Mouse (Mus musculus): ENCODE results near the gene Agk. TPM values are rescaled to one million over a fixed set of nuclear protein-coding genes. Genes with fewer than 3 reads are reported as not detected.

Agk gene
- total RNA-seq, 2 experiments from 2014 or later: 5.4 to 8.2 TPM

DNA sequence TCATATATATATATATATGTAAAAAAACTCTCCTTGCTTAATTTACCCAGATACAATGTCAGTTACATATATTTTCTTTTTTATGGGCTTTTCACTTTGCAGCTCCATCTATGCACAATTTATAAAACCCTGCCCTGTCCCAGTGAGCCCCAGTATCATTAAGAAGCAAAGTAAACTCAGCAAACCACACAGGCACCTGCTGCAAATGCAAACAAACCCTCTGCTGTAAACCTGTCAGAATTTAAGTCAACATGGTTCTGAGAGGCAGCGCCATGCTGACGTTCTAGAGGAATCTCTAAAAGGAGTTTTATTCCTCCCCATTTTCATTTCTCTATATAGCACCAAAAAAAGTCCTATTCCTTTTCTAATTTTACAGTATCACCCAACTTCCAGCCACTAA is 77.1 kb downstream of the Agk start:
- intact Hi-C loops (cut with DNase I): no loop called here
- DNase-seq: no peak

DNA sequence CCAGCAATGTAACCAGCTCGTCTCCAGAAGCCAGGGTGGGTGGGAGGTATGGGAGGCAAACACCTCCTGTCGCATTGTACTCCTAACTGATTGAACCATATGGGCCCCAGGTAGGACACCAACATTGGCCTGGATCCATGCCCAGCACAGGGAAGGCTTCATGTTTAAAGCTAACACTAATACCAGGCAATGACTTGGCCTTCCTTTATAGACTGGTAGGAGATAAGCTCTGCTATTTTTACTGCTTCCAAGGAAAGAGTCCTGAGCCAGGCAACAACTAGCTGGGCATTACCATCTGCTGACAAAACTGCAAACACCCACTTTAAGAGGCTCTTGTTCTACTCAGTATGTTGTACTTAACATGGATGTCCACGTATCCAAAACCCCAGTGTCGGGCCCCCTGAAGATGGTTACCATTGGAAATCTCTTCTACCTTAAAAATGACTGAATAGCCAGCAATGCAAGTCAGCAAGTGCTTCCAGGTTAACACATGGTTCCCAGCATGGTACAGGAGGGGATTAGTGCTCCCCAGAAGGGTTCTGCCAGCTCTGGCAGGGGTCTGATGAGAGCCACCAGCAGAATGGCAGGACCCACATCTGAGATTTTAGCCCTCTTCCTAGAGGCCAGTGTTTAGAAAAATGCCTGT is 78.8 kb downstream of the Agk start:
- no peak for DNase-seq
- intact Hi-C loops (cut with DNase I): no loop called here

DNA sequence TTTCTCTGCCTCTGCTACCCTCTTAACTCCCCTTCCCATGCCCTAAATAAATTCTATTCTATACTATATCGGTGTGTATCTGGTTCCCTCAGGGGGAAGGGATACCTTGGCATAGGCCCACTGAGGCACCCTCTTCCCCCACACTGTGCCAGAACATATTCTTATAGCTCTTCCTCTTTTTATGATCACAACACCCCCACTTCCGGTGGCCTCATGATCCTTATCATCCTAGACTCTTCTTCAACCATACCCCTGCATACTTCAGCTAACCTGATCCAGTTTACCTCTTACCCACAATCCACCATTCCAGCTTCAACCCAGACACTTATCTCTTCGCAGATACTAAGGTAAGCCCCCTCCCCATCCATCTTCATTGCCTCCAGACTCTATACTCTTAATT is 86.1 kb downstream of the Agk start:
- no peak for DNase-seq
- intact Hi-C loops (cut with DNase I): no loop called here

DNA sequence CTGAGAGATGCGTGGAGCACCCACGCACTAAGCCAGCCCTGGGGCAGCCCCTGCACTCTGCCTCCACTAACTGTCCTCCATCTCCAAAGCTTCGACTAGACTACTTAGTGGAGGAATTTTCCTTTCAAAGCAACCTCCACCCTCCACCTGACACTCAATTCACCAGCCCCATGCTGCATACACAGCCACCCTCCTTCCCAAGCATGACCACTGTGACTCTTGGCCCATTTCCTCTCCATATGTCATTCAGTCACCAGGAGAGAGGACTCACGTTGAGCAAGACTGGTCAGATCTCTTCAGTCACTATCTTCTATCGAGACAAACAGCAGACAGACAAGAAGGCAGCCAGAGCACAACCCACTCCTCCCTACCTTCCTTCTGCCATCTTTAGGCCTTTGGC is 88.1 kb downstream of the Agk start:
- DNase-seq: no peak
- intact Hi-C loops (cut with DNase I): no loop called here

DNA sequence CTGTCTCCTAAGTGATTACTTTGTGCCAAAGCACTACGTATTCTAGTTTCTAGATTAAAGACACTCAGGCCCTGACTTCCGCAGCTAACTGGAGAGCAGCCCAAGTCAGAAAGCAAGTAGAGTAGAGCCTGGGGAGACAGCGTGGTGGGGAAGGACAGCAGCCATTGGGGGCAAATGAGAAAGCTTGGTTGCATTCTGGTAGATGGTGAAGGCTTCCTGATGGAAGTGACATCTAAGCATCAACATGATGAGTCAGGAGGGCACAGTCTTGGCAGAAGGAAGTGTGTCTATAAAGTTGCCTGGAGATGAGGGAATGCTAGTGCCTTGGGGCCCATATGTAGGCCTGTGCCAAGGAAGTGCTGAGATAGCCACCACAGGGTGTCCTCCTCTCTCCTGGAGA is 88.6 kb downstream of the Agk start:
- DNase-seq: no peak
- intact Hi-C loops (cut with DNase I): no loop called here

DNA sequence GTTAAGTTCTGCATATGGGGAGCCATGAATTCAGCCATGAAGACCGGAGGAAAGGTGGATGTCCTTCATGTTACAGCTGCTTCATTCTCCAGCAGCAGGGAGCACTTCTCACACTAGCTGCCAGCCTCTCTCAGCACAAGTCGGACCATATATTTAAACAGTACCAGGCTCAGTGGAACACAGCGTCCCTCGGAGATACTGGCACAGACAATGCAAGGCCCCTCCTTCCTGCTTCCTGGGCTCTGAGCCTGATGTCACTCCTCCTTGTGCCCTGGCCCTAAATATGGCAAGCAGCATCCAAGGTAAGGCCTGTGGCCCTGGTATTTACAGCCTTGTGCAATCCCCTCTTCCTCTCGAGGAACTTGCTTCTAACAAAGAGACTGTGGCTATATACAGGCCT is 90.8 kb downstream of the Agk start:
- no peak for DNase-seq
- intact Hi-C loops (cut with DNase I): no loop called here

DNA sequence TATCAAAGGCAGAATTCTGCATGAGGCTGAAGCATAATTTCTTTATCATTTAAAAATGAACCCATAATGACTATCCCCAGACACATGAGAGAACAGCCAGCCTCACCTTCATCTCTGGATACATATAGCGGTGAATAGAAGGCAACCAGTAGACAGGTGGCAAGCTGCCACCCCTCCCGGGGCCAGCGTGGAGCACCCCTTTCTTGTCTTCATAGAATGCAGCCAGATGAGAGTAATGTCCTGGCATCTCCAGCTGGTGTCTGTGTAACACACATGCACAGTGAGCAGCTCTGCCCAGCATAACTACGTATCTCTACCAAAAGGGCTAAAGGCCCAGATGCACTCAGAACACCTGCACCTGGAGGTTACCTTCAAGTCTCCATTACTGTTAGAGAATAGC is 93.4 kb downstream of the Agk start:
- DNase-seq: no peak
- intact Hi-C loops (cut with DNase I): no loop called here

DNA sequence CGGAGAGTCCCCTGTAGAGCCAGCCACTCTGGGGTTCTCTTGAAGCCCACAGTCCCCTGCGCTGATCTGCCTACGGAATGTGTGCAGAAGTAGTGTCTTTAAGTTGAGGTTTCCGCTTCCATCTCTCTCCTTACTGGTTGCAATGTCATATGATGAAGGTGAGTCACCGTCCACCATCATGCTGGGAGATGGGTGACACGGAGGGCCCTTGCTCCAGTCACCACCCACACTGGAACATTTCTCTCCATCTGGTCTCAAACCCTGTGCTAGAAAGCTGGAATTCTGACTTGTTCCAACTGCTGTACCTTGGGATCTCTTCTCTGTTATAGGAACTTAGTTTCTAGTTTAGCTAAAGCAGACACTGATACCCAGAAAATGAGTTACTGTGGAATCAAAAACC is 96.1 kb downstream of the Agk start:
- intact Hi-C loops (cut with DNase I): no loop called here
- DNase-seq: no peak

DNA sequence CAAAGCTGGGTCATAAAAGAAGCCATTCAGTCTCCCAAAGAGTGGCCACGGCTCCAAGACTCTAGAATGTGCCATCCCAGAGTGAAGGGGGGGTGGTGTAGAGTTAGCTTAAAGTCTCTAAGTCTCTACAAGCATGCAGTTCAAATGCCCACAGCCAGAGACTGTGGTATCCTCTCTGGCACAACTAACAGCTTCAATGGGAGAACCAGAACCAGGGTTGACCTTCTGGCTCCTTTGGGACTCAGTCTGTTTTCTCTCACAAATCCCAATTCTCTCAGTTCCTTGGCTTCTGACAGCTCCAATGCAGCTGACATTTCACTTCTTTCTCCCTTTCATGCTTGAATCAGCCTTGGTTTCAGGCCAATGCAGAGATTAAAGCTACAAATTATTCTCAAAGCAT is 98.0 kb downstream of the Agk start:
- intact Hi-C loops (cut with DNase I): no loop called here
- DNase-seq: no peak

DNA sequence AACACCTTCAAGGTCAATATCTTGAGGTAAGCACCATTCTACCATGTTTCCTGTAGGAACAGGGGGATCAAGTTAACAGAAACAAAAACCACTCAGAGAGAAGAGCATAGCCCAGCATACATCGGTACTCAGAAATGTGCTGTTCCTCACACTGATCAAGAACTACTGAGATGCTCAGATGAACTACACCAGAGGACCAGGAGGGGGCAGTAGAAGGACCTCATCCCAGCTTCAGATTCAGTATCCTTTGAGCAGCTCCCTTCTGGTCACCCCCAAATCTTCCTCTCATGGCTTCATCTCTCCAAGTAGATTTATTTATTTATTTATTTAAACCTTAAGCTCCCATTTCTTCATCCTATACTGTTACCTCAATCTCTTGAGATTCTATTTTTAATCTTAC is 98.8 kb downstream of the Agk start:
- intact Hi-C loops (cut with DNase I): no loop called here
- no peak for DNase-seq

DNA sequence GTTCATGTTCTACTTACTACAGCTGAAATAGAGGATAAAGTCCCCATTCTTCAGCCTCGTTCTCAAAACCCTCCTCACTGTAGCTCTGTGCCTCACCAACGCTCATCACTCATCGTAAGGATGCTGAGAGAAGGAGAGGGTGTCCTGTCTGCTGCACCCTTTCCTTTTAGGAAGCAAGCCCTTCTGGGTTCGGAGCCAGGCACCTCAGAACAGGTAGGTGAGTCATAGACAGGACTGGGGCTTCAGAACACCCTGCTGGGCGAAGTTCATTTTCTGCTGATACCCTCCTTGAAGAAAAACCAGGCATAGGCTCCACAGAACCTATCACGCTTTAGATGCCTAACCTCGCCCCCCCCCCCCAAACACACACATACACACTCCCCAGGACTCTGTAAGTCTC is 102.5 kb downstream of the Agk start:
- intact Hi-C loops (cut with DNase I): no loop called here
- no peak for DNase-seq

DNA sequence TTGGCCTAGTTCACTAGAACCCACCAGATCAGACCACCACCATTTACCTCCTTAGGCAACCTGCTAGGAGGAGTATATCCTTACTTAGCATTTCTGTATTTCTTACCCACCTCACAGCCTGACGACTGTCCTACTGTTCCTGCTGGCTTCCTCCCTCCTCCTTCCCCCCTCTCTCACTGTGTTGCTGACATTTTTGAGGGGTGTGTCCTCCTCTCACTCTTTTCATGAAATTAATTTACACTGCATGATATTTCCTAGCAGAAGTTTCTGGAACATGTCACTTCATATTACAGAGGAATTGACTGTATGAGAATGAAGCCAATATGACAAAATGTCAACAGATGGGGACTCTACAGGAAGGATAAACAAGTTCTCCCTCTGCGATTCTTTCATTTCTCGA is 103.7 kb downstream of the Agk start:
- DNase-seq: no peak
- intact Hi-C loops (cut with DNase I): no loop called here

DNA sequence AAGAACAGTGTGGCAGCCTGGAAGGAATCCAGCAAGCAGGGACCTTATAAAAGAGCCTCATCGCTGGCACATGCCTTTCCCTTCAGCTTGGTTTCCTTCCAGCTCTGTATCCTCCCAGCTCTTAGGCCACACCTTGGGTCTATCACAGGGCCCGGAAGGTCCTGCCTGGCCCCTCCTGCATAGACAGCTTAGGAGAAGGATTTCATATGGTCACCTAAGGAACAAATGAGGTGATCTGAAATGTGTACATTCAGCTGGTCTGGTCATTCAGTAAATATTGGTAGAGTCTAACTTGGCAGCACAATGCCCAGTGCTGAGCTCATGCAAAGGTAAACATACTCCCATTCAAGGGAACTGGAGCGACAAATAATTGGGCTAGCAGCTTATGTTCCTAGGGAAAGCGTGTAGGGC is 104.6 kb downstream of the Agk start:
- intact Hi-C loops (cut with DNase I): no loop called here
- no peak for DNase-seq

DNA sequence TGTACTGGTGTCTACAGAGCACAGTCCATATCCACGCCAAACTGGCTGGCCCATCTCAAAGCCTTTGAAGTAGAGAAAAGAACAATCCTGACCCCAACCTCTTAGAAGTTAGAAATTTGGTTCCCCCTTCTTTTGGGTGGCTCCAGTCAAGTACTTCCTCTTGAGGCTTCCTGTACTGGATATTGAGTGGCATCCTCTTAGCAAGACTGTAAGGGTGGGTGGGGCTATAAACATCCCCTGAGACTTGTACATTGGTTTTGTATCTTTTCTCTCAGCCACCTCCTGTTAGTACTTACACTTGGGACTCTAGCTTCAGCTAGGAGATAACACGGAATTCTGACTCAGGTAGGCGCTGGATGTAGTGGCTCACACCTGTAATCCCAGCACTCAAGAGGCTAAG is 105.3 kb downstream of the Agk start:
- no peak for DNase-seq
- intact Hi-C loops (cut with DNase I): no loop called here

DNA sequence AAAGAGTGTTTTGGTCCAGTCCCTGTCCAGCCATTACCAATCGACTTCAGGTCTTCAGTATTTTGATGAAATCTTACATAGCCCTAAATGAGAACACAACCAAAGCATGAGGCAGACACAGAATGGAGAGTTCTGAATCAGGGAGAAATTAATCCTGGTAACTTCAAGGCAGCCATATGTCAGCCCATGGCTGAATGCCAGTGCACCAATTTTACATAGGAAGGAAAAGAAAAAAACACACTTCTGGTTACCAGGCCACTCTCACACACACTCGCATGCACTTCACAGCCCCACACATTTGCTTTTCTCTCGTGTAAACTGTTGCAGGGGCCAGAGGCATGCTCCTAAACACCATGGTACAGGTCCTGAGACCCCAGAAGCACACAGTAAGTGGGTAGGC is 105.9 kb downstream of the Agk start:
- intact Hi-C loops (cut with DNase I): no loop called here

DNA sequence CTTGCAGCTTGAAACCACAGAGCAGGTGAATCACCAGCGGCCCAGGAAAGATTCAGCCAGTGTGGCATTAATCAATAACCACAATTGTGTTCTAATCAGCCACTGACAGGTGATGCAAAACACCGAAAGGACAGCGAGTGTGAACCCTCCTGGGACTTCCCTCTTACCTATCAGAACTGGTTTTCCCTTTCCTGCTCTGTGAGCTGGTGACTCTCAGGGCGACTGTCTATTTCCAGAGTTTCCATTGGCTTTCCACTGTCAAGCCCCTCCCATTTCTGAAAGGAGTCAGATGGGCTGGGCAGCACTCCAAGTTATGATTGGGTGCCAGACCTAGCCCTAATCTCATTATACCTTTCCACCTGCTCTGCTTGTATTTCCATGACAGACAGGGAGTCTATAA is 106.4 kb downstream of the Agk start:
- intact Hi-C loops (cut with DNase I): no loop called here
- DNase-seq: no peak

More for the DNA sequence above, 105.9 kb downstream of the Agk start:
- DNase-seq: no peak

DNA sequence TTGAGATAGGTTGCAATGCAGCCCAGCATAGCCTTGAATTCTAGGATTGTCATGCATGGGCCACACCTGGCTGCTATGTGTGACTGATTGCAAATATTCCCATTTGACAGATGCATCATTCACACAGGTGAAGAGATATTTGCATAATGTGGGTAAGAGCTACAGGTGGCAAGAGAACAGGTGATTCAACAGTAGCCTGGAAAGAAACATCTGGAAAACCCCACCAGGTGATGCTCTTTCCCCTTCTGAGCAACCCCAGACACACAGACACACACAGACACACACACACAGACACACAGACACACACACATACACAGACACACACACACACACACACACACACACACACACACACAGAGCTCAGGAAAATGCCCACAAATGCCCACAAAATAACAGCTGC is 106.8 kb downstream of the Agk start:
- intact Hi-C loops (cut with DNase I): no loop called here

DNA sequence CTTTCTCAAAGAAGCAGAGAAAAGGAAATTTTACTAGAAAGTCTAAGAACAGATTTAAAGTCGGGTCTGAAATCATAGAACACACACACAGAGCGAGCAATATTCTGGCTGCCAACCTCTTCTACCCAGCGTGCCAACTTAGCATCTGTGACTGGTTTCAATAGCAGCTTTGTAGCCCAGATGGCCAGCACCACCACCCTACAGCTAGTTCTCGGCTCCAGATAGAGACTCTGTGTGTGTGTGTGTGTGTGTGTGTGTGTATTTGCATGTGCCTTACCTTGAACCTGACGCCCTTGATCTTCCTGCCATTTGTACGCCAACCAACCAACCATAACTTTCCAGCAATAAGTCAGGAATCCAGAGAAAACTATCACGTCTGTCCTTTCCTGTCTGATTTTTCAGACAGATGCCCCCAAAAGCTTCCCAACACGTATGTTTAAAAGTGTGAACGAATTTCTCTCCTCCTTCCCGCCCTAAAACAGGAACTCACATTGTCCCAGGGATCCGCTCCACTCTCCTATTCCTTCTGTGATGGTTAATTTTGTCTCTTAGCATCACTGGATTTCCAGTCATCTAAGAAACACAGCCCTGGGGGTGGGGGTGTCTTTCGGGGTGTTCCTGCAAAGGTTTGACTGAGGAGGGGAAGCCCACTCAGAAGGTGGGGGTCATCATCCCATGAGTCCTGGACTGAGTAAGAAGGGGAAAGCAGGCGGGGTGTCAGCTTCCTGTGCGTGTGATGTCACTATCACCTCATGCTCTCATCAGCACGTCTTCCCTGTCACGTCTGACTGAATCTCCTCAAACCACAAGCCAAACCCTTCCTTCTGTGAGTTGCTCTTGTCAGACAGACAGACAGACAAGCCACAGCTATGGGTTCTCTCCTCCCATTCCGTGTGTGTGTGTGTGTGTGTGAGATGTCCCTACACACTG is 107.6 kb downstream of the Agk start:
- intact Hi-C loops (cut with DNase I): no loop called here
- no peak for DNase-seq

More for the DNA sequence above, 106.8 kb downstream of the Agk start:
- DNase-seq: no peak

DNA sequence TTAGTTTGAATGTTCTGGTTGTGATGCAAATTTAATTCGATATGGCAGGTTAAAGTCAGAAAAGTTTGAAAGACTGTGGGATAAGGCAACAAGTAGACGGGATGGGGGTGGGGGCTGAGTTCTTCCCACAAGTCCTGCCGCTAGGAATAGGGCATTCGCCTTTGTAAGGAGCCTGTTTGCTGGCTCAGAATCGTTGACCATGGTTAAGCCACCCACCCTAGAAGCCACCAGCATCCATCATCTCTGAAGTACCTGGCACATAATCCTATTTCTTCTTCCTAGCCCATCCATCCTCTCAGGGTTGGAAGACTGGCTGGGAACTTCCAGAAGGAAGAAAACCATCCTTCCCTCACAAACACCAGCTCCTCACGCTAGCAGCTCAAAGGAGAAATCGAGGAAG is 109.7 kb downstream of the Agk start:
- intact Hi-C loops (cut with DNase I): no loop called here
- no peak for DNase-seq

DNA sequence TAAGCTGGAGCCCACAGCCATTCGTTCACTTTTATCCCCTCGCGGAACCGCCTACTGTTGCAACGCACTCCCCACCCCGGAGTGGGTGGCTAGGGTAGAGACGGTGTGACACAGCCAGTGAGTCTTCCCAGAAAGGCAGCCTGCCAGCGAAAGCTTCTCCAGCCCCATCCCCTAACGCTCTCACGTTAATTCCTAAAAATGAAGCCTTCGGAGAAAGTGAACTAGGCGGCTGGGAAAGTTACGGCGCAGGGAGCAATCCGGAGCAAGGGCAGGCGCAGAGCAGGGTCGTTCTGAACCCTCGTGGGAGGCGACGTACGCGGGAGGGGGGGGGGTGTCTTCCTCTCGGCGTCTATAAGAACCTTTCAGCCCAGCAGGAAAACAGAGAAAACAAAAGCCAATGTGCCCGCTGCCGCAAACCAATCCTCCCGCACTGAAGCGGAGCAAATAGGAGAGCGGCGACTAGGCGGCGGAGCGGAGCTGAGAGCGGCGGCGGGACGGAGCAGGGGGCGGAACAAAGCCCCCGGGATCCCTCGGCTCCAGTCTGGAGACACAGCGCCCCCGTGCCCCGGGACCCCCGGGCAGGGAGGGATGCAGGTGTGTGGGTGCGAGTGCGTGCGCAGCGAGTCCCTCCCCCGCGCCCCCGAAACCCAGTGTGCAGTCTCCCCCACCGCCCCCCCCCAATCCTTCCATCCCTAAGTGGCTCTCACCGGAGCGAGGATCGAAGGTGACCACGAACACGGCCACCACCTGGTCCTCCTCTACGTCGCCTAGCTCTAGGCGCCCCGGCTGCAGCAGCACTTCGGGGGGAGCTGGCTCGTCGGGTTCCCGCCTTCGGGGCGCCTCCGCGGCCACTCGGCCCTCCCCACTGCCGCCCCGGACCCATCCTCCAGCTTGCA is 110.4 kb downstream of the Agk start:
- intact Hi-C loops (cut with DNase I): no loop called here
- DNase-seq: no peak

DNA sequence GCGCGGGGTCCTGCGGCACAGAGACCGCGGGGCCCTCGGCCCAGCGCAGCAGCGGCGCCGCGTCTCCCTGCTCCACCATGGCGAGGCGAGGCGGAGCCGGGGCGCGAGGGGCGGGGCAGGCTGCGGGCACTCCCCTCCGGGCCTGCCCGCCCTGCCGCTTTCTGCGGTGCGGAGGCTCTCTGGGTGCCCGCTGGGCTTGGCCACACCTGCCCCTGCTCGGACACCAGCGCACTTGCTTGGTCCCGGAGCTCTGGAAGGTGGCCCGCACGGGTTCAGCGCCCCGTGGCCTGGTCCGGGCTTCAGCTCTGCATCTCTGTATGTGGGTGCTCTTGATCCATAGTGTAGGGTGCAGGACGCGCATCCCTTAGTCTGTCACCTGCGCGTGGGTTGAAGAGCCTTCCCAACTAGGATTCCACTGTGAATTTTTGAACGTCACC is 111.1 kb downstream of the Agk start, which contains the start of gene E330009J07Rik:
Gene E330009J07Rik, minus strand, starts transcription at position 89 of the 437 bp plus-strand sequence.
- intact Hi-C loops (cut with DNase I): no loop called here
- peak; percentile 66 to 75 for DNase-seq
